Mouse (Mus musculus): Measurements from ENCODE around the gene Islr2.
A peak's percentile ranks its signal among the peaks of the same experiment; 100 is the strongest.

The Islr2 gene

DNA sequence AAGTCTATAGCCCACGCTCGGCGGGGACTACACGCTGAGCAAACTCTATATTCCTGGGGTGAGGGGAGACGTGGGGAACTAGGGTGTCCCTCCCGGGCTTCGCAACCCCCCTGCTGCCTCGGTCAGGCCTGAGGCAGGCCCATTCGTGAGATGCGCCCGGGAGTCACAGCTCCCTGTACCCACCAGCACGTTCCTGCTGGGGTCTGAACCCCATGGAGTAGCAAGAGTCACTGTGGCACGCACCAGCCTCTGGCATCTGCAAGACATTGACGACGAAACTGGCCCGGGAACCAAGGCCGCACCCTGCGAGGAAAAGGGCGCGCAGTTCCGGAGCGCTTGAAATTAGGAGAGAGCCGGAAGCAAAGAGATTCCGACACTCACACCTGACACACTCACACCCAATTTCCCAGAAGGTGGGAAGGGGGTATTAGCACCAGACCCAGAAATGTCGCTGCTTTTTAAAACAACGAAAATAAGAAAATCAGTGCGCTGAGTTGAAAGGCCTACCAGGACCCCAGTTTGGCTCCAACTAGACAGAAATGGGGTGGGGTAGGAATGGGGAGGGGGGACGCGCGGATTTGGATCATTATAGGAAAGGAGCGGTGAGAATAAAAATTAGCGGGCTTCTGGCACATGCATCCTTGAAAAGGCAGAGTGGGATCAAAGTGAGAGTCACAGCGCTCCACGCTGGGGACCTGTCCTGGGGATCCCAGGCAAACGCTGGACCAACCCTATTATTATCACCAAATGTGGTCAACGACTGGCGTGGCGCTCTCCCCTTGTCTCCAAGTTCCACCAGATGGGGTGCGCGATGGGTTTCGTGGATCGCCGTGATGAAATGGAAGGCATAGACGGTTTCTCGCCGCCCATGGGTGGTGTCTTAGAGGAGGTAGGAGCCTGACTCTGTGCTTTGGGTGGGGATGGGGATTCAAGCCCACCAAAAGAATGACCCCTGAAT, 7.2 kb downstream of the Islr2 start:
- DNase-seq (ENCODE audit: inconsistent ontology term) = no peak

DNA sequence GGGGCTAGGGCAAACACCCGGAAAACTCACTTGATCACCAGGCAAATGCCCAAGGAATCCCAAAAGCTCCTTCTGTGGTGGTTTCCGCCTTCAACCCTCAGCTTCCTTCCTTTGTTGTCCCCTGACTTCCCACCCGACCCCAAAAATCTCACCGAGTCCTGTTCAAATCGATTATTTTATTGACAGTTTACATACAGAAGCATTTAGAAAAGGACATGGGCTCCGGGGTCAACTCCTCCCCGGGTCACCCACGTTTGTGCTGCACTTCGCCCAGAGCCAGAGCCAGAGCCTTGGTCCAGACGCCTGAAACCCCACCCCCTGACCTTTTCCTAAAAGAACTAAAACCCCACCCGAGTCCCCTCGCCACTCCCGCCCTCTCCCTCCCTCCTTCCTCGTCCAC, 8.0 kb downstream of the Islr2 start:
- DNase-seq (ENCODE audit: inconsistent ontology term) = no peak

DNA sequence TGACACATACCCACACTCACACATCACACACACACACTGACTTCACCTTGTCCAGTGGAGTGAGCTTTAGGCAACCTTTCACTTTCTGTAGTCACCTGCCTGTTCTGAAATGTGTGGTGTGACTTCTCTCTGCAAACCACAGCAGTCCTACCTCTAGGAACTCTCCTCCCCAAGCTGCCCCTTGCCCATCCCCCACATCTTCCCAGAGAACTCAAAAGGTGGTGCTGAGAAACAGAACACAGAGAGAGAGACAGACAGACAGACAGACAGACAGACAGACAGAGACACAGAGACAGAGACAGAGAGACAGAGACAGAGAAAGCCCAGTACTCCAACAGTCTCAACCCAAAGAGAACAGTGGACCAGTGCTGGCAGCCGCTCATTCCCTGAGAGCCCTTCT, 8.4 kb downstream of the Islr2 start:
- DNase-seq (ENCODE audit: inconsistent ontology term) = no peak

DNA sequence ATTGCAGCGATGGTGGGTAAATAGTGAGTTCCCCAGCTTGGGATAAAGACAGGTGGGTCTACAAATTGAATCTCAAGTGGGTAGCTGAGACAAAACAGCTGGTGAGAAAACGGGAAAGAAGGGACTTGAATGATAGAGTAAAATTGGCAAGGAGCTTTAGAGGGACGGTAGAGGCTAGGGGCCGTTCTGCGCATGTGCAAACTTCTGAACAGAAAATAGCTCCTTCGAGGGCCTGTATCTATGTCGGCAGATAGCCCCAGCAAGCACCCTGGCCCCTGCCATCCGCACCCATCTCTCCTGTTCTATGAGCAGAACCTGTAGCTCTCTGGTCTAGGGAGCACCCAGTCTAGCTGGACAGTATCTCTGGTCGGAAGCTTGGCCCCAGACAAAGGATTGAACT, 9.9 kb downstream of the Islr2 start:
- DNase-seq (ENCODE audit: inconsistent ontology term) = no peak

DNA sequence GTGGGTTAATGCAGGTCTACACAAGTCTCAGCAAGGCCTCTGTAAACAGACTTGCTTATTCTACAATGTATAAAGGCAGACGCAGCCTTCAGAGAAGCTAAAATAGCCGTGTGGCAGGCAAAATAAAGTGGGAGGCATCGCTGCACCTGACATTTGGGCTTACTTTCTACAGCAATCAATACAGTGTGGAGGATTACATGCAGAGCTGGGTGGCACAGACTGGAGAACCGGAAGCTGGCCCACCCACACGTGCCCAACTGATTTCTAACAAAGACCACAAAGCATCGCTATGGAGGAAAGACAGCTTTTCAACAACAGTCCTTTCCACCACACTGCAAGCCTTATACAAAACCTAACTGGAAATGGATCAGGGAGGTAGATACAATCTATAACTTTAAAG, 19.7 kb downstream of the Islr2 start:
- DNase-seq (ENCODE audit: inconsistent ontology term) = no peak

DNA sequence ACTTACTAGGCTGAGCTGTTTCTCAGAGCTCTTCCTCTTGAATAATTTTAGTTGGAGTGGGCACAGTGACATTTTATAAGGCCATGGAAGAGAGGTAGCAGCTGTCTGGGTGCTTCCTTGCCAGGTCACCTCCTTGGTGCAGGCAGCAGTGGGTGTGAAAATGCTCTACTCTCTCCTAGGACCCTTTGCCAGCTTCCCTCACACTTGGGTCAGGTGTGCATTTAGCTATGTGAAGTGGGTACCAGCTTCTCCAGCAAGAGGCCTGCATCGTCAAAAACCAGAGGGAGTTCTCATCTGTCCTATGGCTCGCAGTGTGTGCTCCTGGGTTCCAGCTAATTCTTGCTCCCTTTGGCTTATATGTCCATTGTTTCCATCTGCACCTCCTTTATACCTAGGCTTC, 24.7 kb downstream of the Islr2 start:
- DNase-seq (ENCODE audit: inconsistent ontology term) = no peak

DNA sequence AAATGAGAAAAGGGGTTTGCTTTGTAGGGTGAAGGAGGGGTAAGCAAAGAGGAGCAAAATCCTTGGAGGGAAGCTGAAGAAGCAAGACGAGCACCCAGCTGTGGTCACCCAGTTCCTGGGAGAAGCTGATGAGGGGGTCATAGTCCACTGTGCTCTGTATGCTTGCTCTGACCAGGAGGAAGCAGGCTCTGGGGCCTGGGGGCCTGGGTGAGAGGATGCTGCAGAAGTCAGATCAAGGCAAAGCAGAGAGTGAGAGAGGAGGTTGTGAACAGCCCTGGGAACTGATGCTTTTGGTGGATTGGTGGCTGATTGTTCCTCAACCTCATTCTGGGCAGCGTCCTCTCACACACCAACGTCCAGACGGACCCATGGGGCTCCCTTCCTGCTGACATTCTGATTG, 27.0 kb downstream of the Islr2 start:
- DNase-seq (ENCODE audit: inconsistent ontology term) = no peak

DNA sequence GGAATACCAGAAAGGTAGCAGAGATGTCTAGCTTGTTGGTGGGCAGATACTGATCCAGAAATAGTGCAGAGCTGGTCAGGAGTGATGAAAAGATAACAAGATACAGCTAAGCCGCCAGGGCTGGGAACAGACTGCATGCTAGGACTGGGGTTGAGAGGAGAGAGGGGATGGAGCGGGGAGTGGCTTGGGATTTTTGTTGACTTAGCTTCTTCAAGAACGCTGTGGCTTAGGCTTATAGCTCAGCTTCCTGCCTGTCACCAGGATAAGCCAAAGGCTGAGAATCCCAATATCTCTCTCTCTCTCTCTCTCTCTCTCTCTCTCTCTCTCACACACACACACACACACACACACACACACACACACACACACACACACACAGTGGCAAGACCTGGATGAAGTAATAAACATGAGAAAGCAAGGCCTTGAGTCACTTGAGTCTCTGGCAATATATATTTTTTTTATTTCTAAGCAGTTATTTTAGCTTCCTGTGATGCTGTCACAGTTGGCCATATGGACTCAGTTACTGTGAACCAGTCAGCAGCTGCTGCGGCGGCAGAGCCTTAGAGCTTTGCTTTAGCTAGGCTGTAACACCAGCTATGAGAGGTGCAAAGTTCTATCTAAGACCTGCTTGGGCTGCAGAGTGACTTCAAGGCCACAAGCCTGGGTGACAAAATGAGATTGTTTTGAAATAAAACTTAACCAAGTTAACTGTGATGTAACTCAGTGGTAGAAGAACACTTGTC, 28.2 kb downstream of the Islr2 start:
- no peak for DNase-seq (ENCODE audit: inconsistent ontology term)

DNA sequence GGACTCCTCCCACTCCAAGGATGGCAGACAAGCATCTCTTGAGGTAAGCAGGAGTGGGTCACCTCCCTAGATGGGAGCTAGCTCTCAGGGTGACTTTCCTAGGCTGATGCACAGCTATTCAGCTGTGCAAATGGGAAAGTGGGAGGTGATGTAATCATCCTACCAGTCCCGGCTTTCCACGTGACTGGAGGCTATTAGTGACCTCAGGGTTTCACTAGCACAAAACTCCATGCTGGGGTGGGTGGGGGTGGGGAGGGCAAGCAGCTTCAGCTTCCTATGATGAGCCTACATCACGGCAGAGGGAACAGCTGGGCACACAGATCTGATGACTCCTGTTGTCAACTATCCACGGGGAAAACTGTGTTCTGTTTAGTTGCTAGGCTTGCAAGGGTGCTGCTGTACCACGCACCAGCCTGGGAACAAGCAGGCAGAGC, 29.3 kb downstream of the Islr2 start:
- DNase-seq (ENCODE audit: inconsistent ontology term) = peak; percentile 62

DNA sequence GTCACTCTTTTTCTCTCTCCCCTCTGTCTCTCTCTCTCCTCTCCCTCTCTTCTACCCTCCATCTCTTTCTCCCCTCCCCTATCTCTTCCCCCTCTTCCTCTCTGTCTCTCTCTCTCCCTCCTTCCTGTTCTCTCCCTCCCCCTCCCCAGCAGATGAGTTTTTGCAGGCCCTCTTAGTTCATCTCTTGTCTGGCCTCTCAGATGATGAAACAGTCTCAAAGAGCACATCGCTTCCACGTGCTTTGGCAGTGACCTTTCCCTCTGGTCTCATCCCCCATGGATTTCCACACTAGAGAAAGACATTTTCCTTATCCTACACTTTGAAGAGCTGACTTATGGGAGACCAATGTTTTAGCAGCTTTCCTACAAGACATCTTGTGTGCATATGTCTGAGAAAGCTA, 31.3 kb downstream of the Islr2 start:
- no peak for DNase-seq (ENCODE audit: inconsistent ontology term)

DNA sequence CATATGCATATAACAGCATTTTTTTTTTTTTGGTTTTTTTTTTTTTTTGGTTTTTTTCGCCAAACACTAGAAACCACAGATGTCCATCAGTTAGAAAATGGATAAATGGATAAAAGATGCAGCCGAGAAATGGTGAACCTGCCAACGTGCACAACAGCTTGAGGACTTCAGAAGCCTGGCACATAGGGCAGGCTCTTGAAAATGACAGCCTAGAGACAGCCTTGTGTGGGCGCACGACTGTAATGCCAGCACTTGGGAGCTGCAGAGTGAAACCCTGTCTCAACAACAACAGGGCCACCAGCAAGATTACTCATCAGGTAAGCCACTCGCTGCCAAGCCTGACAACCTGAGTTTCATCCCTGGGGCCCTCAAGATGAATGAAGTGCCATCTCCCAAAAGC, 34.7 kb downstream of the Islr2 start:
- DNase-seq (ENCODE audit: inconsistent ontology term) = no peak

DNA sequence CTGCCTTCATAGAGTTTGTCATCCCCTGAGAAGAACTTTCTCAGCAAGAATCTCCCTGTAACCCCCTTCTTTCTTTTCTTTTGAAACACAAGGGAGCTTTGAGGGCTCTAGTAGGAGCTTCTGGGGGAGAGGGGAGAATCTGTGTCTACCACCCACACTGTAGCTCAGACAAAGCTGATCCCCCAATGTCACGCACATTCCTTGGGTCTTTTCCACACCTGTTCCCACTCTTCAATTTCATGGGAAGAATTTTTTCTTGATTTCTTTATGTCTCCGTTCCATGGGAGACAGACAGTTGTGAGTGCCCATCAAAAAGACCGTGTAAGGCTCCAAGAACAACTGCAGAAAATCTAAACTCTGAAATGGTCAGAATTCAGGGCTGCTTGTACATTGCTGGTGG, 35.2 kb downstream of the Islr2 start:
- no peak for DNase-seq (ENCODE audit: inconsistent ontology term)

DNA sequence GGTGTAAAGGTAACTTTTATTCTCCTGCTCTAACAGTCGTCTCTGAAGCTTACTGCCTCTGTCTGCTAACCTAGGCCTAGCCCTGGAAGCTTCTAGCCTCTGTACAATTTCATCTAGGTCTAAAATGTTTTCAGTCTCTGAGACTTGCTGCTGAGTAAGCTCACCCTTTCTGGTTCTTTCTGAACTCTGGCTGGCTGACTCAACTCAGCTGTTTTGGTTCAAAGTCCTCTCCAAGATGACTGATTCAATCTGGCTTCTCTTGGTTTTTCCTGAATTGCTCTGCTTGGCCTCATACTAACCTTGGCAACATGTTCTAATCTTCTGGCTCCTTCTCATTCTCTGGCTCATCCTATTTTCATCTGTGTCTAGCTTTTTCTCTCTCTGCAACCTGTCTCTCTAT, 38.3 kb downstream of the Islr2 start:
- no peak for DNase-seq (ENCODE audit: inconsistent ontology term)

DNA sequence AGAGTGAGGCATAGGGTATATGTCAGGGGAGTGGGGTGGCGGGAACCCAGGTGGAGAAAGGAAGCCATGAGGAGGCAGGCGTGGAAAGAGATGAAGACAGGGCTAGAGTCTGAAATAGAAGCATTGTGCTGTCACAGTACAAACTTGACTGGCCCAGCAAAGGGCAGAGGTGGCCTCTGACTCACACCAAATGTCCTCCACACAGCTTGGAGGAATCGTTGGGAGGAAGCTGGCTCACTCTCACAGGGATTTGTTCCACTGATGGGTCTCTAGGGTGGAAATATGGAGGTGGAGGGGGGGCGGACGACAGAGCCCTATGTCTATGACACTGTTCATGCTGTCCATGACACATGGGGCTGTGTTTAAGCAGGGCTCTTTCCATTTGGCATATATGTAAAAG, 41.0 kb downstream of the Islr2 start:
- DNase-seq (ENCODE audit: inconsistent ontology term) = peak; percentile 27

DNA sequence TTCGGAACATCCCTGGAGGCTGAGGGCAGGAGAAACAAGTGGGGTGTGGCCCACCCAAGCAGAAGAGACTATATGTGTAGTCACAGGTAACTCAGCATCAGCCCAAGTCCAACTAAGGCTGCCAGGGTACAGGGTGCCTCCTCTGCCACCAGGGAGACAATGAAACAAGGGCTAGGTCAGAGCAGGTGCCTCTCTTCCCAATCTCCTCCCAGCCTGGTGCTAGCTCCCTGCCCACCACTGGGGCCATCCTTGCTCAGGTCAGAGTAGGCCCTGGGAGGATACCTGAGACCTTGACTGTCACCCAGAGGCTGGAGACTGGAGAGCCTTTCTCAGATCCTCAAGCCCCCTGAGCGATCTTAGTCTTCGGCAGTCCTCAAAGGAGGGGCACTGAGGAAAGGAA, 41.9 kb downstream of the Islr2 start:
- DNase-seq (ENCODE audit: inconsistent ontology term) = no peak

DNA sequence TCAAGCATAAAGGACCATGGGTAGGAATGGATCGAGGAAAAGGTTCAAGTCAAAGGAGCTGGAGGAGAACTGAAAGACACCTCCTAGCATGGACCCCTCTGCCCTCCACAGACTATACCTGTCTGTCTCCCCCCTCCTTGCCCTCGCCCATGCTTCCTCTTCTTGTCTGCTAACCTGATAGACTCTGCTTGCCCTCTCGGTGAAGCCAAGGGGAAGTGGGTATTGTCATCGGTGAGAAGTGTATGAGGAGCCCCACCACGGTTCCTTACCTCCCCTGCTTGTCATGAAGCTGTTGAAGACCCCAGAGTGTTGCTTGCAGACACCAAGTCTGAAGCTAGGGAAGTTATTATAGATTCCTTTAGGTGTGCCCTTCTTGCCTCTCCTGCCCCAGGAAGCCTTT, 43.8 kb downstream of the Islr2 start:
- DNase-seq (ENCODE audit: inconsistent ontology term) = no peak

DNA sequence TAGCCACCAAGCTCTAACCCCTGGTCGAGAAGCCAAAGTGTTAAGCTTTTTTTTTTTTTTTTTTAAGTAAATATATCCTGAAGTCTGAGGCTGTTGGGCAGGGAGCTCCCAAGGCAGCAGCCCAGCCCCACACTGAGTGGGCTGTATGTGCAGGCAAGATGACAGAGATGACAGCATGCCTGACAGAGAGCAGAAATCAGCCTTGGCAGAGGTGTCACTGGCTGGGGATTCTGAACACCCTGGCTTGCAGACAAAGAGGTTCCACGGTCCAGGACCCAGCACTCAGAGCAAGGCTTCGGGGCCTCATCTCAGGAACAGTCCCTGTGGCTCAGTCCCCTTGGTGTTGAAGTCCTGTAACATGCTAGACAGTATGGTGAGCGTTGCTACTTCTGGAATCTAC, 44.3 kb downstream of the Islr2 start:
- DNase-seq (ENCODE audit: inconsistent ontology term) = no peak

DNA sequence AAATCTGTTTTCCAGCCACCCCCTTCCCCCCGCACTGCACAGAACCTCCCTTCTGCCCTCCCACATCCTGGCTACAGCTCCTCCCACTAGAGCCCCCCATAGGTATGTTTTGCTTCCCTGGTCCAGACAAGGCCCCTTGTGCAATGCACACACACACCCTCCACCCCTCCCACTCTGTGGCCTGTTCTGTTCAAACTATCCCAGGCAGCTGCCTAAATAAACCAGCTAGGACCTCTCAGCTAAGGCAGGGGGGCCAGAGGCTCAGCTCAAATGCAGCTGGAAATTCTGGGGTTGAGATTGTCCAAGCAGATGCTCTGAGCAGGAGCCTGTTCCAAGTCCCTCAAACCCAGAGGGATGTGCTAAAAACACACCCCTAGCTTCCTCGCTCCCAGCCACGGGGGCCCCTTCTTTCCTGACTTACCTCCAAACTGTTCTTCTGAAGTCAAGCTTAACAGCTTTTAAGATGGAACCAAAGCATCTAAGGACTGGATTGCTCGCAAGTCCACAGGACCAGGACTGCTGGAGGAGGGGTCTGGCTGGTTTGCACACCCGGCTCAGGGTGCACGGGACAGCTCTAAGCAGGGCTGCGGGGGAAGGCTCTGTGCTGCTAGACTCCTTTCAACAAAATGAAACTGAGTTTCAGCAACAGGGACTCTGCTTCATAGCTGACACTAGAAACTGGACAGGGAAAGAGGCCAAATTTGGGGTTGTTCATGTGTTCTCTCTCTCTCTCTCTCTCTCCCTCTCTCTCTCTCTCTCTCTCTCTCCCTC, 45.4 kb downstream of the Islr2 start:
- peak; percentile 56 for DNase-seq (ENCODE audit: inconsistent ontology term)

DNA sequence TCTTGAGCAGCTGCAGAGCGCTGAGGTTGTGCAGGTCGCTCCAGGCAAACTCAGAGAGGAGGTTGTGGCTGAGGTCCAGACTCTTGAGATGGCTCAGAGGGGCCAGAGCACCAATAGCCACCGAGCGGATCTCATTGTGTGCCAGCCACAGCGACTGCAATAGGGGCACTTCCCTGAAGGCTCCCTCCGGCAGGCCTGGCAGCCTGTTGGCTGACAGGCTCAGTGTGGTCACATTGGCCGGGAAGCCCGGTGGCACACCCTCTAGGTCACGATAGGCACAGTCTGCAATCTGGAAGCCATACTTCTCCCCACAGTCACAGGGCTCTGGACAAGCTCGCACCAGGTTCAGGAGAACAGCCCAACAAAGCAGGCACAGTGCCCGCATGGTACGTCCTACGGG, 46.3 kb downstream of the Islr2 start:
- DNase-seq (ENCODE audit: inconsistent ontology term) = no peak

DNA sequence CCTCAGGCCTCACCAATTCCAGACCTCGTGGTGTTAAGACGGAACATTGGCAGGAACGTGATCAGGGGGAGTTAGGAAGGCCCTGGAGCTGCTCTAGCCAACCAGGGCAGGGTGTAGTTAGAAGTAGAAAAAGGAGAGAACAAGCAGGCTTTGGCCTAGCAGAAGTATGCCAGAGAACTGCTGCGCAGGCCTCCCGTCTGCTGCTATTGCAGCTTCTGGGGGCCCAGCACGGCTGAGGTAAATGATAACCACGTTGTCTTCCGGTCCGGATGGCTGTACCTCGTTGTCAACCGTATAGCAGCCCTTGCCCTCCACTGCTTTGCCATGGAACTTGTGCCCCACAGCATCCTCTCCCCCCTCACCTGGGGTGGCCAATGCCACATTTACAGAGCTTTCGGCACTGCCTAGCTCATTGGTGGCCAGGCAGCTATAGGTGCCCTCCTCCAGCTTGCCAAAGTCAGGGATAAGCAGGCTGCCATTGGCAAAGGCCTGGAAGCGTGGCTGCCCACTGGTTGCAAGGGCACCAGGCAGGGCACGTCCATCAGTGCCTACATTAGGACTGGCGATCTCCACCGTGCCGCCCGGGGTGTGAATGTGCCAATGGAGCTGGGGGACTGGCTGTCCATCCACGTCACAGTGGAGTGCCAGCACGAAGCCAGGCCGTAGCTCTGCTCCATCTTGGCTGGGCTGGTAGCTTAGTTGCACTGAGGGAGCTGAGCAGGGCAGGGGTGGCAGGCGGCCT, 47.1 kb downstream of the Islr2 start:
- DNase-seq (ENCODE audit: inconsistent ontology term) = no peak

DNA sequence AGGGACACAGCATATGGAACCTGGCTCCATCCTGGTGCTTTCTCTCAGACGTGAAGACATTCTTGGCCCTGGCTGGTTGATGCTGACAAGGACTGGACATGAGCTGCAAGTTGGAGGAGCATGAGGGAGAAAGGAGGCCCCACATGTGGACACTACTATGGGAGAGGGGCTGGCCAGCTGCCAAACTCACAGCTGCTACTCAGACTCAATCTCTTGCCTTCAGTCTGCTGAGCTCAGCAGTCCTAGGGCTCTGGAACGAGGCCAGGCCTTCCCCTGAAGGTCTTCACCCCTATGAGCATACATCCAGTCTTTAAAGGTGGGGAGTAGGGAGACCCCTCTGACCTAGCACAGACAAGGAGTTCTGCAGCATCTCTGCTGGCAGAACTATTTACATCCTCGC, 48.8 kb downstream of the Islr2 start:
- DNase-seq (ENCODE audit: inconsistent ontology term) = no peak

DNA sequence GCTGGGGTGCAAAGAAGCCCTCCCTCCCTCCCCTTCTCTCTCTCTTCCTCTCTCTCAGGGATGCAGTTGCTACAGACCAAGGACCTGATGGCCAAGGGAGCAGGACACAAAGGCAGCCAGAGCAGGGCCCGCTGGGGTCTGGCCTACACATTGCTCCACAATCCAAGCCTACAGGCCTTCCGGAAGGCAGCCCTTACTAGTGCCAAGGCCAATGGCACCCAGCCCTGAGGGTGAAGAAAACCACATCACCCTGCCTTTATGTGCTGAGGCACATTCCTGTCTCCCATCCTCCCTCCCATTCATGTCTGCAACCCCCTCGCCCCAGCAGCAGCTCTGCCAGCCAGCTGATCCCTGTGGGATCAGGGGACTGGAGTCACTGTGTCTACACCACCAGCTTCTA, 51.0 kb downstream of the Islr2 start:
- DNase-seq (ENCODE audit: inconsistent ontology term) = peak; percentile 80
